Mouse (Mus musculus) heart, adult 2 months (tissue): ENCODE data around the gene Blnk. TPM values are rescaled to one million over a fixed set of nuclear protein-coding genes. Genes with fewer than 3 reads are reported as not detected.

Experiments
- DNase-seq, 2 experiments: peaks; one replicate each; pipeline ENCODE4 v3.0.0; 2021
- H3K27ac ChIP-seq: fragments of 200-600 bp; 2 replicates; pipeline ENCODE4 v1.8.1; 2022
- H3K27me3 ChIP-seq: fragments of 200-500 bp; 2 replicates; pipeline ENCODE4 v1.6.1; 2012; ENCODE audit warnings: mild to moderate bottlenecking, low read length, inconsistent platforms, mixed read lengths; ENCODE audit not compliant: control insufficient read depth, insufficient read depth
- H3K36me3 ChIP-seq: fragments of 200-500 bp; 2 replicates; pipeline ENCODE4 v1.6.1; 2012; ENCODE audit warnings: low read length, inconsistent platforms; ENCODE audit not compliant: control insufficient read depth, insufficient read depth
- H3K4me1 ChIP-seq: fragments of 200-500 bp; 2 replicates; pipeline ENCODE4 v1.6.1; 2011; ENCODE audit warnings: low read length; ENCODE audit not compliant: control insufficient read depth, insufficient read depth
- H3K4me3 ChIP-seq: fragments of 200-600 bp; 2 replicates; pipeline ENCODE4 v1.8.1; 2022
- H3K79me2 ChIP-seq: fragments of 200-500 bp; replicated peaks from 2 replicates; pipeline ENCODE4 v1.6.1; 2012; ENCODE audit warnings: mild to moderate bottlenecking, inconsistent platforms, low read length, moderate library complexity, mixed read lengths; ENCODE audit not compliant: control insufficient read depth, insufficient read depth
- H3K9ac ChIP-seq: fragments of 200-500 bp; 2 replicates; pipeline ENCODE4 v1.6.1; 2012; ENCODE audit warnings: low read depth, mild to moderate bottlenecking, control low read depth, inconsistent platforms, low read length, mixed read lengths
- CTCF ChIP-seq: fragments of 200-600 bp; IDR thresholded peaks from 2 replicates; pipeline ENCODE4 v1.8.1; 2022; ENCODE audit warnings: antibody characterized with exemption, mild to moderate bottlenecking, moderate library complexity
- EP300 ChIP-seq: fragments of 200-500 bp; IDR thresholded peaks from 2 replicates; pipeline ENCODE4 v1.6.1; 2011; ENCODE audit warnings: low read depth, low read length, control low read depth; ENCODE audit not compliant: insufficient read depth
- POLR2A ChIP-seq: fragments of 200-500 bp; IDR thresholded peaks from 2 replicates; pipeline ENCODE4 v1.6.1; 2011; ENCODE audit warnings: mild to moderate bottlenecking, low read depth, low read length, control low read depth; ENCODE audit not compliant: insufficient read depth
- WGBS: fragments of 180-500 bp; shearing (Covaris S2); methylation state at CpG from one replicate; pipeline ENCODE4 v1.1.7; 2018; 5-methylcytosine and 5-hydroxymethylcytosine counted together
- intact Hi-C: fragments of 180-260 bp; cut with DNase I; formaldehyde crosslinking; loops from one replicate; pipeline ENCODE4 v1.15.1; 2025
- polyA plus RNA-seq: library from polyadenylated mRNA; depleted of rRNA; stranded (reverse); fragments of >200 nt; gene quantifications from 2 replicates; pipeline ENCODE4 v1.2.3, GENCODE M21; 2012
- total RNA-seq, 2 experiments: library from RNA; stranded (reverse); gene quantifications; 2 replicates each; pipeline ENCODE4 v1.2.3; 2021

Gene Blnk
- total and polyA plus RNA-seq, 3 experiments = 1.2 to 3.6 (median 1.7) TPM

DNA sequence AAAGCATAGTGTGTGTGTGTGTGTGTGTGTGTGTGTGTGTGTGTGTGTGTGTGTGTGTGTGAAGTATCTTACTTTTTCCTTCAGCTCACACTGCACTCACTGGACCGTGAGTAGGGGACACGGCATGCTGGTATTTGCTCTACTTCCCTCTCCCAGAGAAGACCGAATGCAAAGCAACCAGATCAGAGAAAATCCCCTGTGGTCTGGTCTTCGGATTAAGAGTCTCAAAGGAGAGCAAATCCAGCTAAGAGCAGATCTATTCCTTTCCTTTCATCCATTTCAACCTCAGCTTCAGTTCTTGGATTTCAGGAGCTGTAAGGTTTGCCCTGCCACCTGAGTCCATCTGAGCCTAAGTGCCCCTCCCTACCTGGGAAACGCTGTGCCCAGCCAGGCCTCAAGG is 16.3 kb downstream of the Blnk start:
- no peak overlapping the region for H3K4me3 ChIP-seq
- intact Hi-C loops = no loop called here
- TF ChIP-seq EP300 (no peak), POLR2A (no peak)
- no peaks in the 10 kb centered on the region for H3K79me2 ChIP-seq
- 52% methylated on average over 5 of the region's 5 CpGs for WGBS
- no peaks in the 10 kb centered on the region for H3K4me1 ChIP-seq
- no peak overlapping the region for H3K9ac ChIP-seq
- H3K27me3 ChIP-seq = no peaks in the 10 kb centered on the region; the same call in 1 of the 2 replicates
- H3K36me3 ChIP-seq = no peaks in the 10 kb centered on the region
- no peak overlapping the region for H3K27ac ChIP-seq
- DNase-seq = no peak

DNA sequence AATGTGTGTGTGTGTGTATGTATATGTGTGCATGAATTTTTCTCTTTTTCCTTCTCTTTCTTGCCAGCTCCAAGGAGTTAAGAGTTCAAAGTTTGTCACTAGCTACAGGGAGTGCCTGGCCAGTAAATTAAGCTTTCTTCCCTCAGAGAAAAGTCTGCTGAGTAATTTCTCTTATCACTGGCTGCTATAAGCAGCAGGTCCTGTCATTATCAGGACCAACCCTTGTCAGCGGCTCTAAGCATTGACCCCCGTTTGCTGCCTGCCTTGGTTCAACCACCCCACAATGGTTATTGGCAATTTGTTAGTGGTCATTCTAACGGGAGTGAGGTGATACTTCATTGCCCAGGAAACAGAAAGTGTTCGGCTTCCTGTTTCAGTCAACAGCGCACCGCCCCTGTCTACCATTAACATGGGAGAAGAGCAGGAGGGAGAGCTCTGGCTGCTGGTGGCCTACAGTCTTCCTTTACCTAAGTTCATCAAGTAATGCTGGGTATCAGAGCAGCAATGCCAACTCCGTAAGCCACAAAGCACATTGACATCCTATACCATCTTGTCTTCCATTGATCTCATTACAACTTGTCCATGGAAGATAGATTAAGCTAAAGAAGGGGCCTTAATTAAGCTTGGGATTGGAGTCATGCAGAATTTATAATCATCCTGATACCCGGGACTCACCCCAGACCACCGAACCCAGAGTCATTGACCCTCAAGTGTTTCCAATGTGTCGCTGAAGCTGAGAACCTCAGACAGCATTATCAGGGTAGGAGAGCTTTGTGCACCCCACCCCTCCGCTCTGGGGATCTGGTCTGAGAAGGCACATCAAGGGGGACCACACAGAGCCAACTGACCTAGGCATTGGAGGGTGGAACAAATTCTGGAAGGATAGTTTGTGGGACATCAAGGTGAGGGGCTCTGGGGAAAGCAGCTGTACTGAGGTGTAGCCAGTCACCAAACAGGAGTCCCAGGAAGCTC is 17.1 kb downstream of the Blnk start:
- WGBS = 69% methylated on average over 11 of the region's 11 CpGs
- intact Hi-C loops = no loop called here

DNA sequence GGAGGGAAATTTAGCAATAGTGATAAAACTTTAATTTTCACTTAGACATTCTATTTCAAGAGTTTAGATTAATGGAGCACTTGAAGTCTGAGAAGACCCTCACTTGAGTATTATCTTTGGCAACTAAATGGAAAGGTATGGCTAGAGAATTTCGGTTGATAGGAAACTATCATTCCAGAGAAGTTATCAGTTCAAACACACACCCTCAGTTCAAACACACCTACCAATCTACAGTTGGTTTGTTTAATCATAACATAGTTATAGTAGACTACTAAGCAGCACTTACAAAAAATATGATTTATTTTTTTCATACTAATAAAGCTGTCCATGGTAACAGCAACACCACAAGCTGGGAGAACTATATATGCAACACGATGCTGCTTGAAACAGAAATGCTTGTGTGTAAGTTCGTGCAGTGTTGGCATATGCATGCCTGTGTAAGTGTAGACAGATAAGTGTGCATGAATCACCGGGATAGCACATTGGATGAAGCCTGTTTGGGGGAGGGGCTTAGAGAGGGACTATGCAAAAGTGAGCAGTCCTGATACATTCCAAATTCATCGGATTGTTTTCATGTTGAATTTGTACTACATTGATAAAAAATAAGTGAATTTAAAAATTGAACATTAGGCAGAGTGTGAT is 22.9 kb downstream of the Blnk start:
- WGBS = 62% methylated on average over 5 of the region's 5 CpGs

More for the DNA sequence above, 17.1 kb downstream of the Blnk start:
- Histone ChIP-seq H3K27me3 (no peaks in the 10 kb centered on the region; the same call in 1 of the 2 replicates), H3K36me3 (no peaks in the 10 kb centered on the region), H3K79me2 (no peaks in the 10 kb centered on the region), H3K9ac (no peak overlapping the region), H3K4me3 (no peak overlapping the region), H3K27ac (no peak overlapping the region), H3K4me1 (no peaks in the 10 kb centered on the region)
- TF ChIP-seq CTCF (no peak), POLR2A (no peak), EP300 (no peak)
- no peak for DNase-seq

DNA sequence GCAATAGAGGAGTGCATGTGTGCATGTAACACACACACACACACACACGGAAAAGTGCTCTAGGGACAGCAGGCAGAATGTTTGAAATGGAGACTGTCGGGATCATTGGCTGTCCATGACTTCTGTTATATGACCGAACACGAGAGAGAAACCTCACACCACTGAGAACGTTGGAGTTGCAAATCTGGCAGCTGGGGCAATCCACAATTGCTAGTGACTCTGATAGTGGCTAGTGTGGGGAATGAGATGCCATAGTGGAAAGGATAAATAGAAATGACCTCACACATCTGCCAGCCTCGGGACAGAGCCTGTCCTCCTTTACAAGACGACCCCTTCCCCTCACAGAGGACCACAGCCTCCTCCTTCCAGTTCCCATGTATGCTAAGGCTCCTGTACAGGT is 23.6 kb downstream of the Blnk start:
- DNase-seq = no peak
- H3K4me1 ChIP-seq = no peaks in the 10 kb centered on the region
- intact Hi-C loops = no loop called here
- H3K9ac ChIP-seq = no peak overlapping the region
- no peaks in the 10 kb centered on the region for H3K79me2 ChIP-seq
- H3K27me3 ChIP-seq = no peaks in the 10 kb centered on the region
- H3K36me3 ChIP-seq = no peaks in the 10 kb centered on the region
- TF ChIP-seq POLR2A = no peak
- TF ChIP-seq EP300 = no peak
- no peak for TF ChIP-seq CTCF
- WGBS = 68% methylated on average over 7 of the region's 7 CpGs
- H3K4me3 ChIP-seq = no peak overlapping the region
- no peak overlapping the region for H3K27ac ChIP-seq

More for the DNA sequence above, 22.9 kb downstream of the Blnk start:
- Histone ChIP-seq H3K79me2 (no peaks in the 10 kb centered on the region), H3K9ac (no peak overlapping the region), H3K4me3 (no peak overlapping the region), H3K27ac (no peak overlapping the region), H3K4me1 (no peaks in the 10 kb centered on the region), H3K36me3 (no peaks in the 10 kb centered on the region), H3K27me3 (no peaks in the 10 kb centered on the region)
- no peak for TF ChIP-seq POLR2A
- TF ChIP-seq CTCF = no peak
- no peak for TF ChIP-seq EP300
- intact Hi-C loops = no loop called here
- DNase-seq = no peak

DNA sequence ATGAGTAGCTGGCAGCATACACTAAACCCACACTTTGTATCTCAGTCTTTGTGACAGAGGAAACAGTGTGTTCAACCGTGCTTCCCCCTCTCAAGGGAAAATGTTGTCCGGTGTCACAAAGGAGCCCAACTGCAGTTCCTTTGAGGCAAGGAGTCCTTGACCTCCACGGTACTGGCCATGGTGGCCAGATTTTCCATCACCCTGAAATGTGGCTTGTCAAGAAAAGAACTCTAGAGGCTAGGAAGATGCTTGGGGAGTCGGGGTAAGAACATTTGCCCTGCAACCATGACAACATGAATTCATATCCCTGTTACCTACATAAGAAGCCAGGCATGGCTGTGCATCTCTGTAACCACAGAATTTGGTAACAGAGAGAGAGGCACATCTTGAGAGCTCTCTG is 24.0 kb downstream of the Blnk start:
- H3K4me3 ChIP-seq = no peak overlapping the region
- no peak overlapping the region for H3K9ac ChIP-seq
- intact Hi-C loops = no loop called here
- no peaks in the 10 kb centered on the region for H3K79me2 ChIP-seq
- no peaks in the 10 kb centered on the region for H3K36me3 ChIP-seq
- DNase-seq = no peak
- WGBS = 50% methylated on average over 4 of the region's 4 CpGs
- H3K27me3 ChIP-seq = no peaks in the 10 kb centered on the region
- H3K4me1 ChIP-seq = no peaks in the 10 kb centered on the region
- no peak overlapping the region for H3K27ac ChIP-seq
- TF ChIP-seq CTCF (no peak), POLR2A (no peak), EP300 (no peak)
